Mouse (Mus musculus): ENCODE results near the gene Gm17651.

GRCm38 (mm10) chr3:97653781-97654180 is 20.7 kb downstream of the Gm17651 start:
- TF ChIP-seq CTCF (conservative IDR thresholded peaks at IDR 0.05 in 1 of 2, IDR thresholded peaks at IDR 0.05 in 1 of 2; ENCODE audit: low read depth in 2 of 2, low read length in 2 of 2) = no peak
- TF ChIP-seq GABPA (IDR thresholded peaks at IDR 0.05; ENCODE audit: insufficient replicate concordance, low read depth, low read length) = no peak
- no peak for TF ChIP-seq POLR2A (IDR thresholded peaks at IDR 0.05; ENCODE audit: low read depth, low read length)
- no peak for TF ChIP-seq ZKSCAN1 (IDR thresholded peaks at IDR 0.05; ENCODE audit: borderline replicate concordance, low read depth, low read length)
- TF ChIP-seq UBTF (IDR thresholded peaks at IDR 0.05; ENCODE audit: low read depth, low read length) = no peak
- no peak for TF ChIP-seq ZMIZ1 (IDR thresholded peaks at IDR 0.05; ENCODE audit: low read depth, low read length)

Data from CH12.LX (cell line).